14 mouse cellular contexts compared by ENCODE assay signal in the genomic region with DNA sequence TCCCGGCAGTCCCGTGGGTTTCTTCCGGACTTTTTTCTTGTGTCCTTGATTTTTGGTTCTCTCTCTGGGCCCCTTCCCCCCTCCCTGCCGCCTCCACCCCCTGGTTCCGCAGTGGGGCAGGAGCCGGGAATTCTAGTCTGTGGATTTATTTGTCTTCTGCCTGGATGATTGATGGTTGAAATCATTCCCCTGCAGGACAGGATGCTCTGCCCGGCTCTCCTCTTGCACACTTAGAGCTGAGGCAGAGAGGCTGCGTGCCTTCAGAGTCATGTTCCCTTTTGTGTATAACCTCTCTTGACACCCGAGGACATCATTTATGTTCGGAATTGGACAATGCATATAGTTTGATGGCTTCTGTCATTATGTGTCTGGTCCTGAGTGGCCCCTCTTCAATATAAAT.
DNase-seq lines count a peak whose midpoint lies in the region; ATAC-seq lines count a peak whose summit lies in the region.
"Had no signal": no experiment of that assay in that cellular context is flagged by ENCODE, and none has a peak within 500 bp of the region (broad histone marks: within the 10 kb centered on the region; RNA-seq: fewer than 3 reads in every experiment).

No protein-coding gene starts in this region.

- H3K4me2 ChIP-seq in hindbrain, embryonic 12.5 days (replicated peaks) = peak overlapping the region; percentile 13; the same call in 1 of the 2 replicates

- peak overlapping the region; percentile 52 for H3K27ac ChIP-seq in hindbrain, embryonic 12.5 days
- H3K27ac ChIP-seq: liver, embryonic 13.5 days had no signal

- no peaks in the 10 kb centered on the region for H3K9me3 ChIP-seq in hindbrain, embryonic 12.5 days (replicated peaks)
- H3K9me3 ChIP-seq: liver, embryonic 13.5 days had no signal

- no peaks in the 10 kb centered on the region for H3K27me3 ChIP-seq in hindbrain, embryonic 12.5 days
- H3K27me3 ChIP-seq: Patski had no signal

- H3K4me3 ChIP-seq in hindbrain, embryonic 12.5 days = no peak overlapping the region

- peaks cover 12% of the 10 kb centered on the region for H3K4me1 ChIP-seq in hindbrain, embryonic 12.5 days

- no peak for ATAC-seq in hindbrain, embryonic 12.5 days (ENCODE audit: low FRiP score)
- no peak for ATAC-seq in granulocyte monocyte progenitor cell, adult 5-6 weeks (replicated peaks; ENCODE audit: poor library complexity, severe bottlenecking)

- no peak overlapping the region for H3K9ac ChIP-seq in hindbrain, embryonic 12.5 days

- 27% methylated on average over 10 of the region's 10 CpGs for WGBS in hindbrain, embryonic 12.5 days

- peak; percentile 3 to 7 for DNase-seq in kidney, postnatal 4 days
- no peak for DNase-seq in kidney, adult 11 months
- peak; percentile 44 for DNase-seq in embryo, embryonic 10.5 days (ENCODE audit: low spot score)
- peak; percentile 29 for DNase-seq in neural tube, embryonic 10.5 days (ENCODE audit: extremely low spot score, low spot score)
- DNase-seq in cerebellum, postnatal 25 days = no peak
- DNase-seq in layer of hippocampus, adult 11-12 months (ENCODE audit: low spot score) = no peak
- DNase-seq: adrenal gland, postnatal 10 days; heart, postnatal 14 days; liver, embryonic 13.5 days; lung, postnatal 36 days; thymus, adult 18-20 months had no signal

- H3K36me3 ChIP-seq in hindbrain, embryonic 12.5 days = no peaks in the 10 kb centered on the region
- H3K36me3 ChIP-seq: liver, embryonic 13.5 days had no signal

Comparison
In these comparisons a context has a peak if more than half of its experiments do, and no peak if none do; other contexts are left out.
1. DNase-seq: peak in kidney, postnatal 4 days (2 of 2), embryo, embryonic 10.5 days (single experiment) and neural tube, embryonic 10.5 days (single experiment); none in kidney, adult 11 months (single experiment), cerebellum, postnatal 25 days (0 of 2) and layer of hippocampus, adult 11-12 months (single experiment).